9 mouse cellular contexts compared by ENCODE assay signal in the genomic region with DNA sequence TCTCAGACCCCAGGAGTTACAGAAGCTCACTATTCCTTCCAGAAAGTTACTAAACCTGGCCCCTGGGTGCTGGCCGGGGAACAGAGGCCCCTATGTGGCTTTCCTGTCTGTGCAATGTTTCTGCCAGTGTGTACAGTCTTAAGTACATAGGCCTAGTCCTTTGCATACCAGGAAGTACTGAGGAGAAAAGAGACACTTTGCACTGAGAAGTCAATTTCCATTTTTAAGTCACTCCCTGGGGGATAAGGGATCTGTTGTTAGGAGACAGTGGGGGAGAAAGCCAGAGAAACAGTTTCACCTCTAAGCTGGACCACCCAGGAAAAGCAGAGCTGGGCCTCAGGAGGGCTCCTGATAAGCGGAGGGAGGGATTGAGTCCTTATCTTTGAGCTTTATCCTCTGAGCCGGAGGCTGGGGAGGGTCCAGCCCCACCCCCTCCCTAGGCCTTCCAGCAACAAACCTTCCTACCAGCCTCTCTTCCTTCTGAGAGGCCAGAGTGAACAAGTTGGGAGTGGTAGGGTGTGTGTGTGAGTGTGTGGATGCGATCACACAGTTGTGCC.
DNase-seq lines count a peak whose midpoint lies in the region; ATAC-seq and TF ChIP-seq lines count a peak whose summit lies in the region.
"Had no signal": no experiment of that assay in that cellular context is flagged by ENCODE, and none has a peak within 500 bp of the region (broad histone marks: within the 10 kb centered on the region; RNA-seq: fewer than 3 reads in every experiment).

No protein-coding gene starts in this region.

- no peak for TF ChIP-seq CTCF in left cerebral cortex, adult 2 months (IDR thresholded peaks at IDR 0.05)
- TF ChIP-seq CTCF in liver, postnatal 0 days (IDR thresholded peaks at IDR 0.05; ENCODE audit: low read depth): no peak

- peaks cover 20% of the 10 kb centered on the region for H3K36me3 ChIP-seq in ES-E14 (ENCODE audit: control insufficient read depth, insufficient read depth, low read length, poor library complexity, severe bottlenecking)
- H3K36me3 ChIP-seq in embryonic facial prominence, embryonic 12.5 days: peaks cover 34% of the 10 kb centered on the region
- H3K36me3 ChIP-seq in liver, postnatal 0 days (replicated peaks; ENCODE audit: insufficient read depth, low read length): peaks cover 6% of the 10 kb centered on the region; the same call in 1 of the 2 replicates

- no peak for ATAC-seq in embryonic facial prominence, embryonic 12.5 days (ENCODE audit: insufficient number of reproducible peaks, insufficient read depth, low FRiP score, low TSS enrichment)
- peak; percentile 35; the same call in 1 of the 2 replicates for ATAC-seq in liver, postnatal 0 days

- intact Hi-C loops in left cerebral cortex, adult 2 months (cut with DNase I): no loop called here
- intact Hi-C loops in gastrocnemius, postnatal 14 days (cut with DNase I; ENCODE audit: low total_unique reads): no loop called here

- H3K27me3 ChIP-seq in embryonic facial prominence, embryonic 12.5 days: no peaks in the 10 kb centered on the region
- H3K27me3 ChIP-seq in liver, postnatal 0 days (ENCODE audit: insufficient read depth, low read length): no peaks in the 10 kb centered on the region
- H3K27me3 ChIP-seq: hindbrain, embryonic 15.5 days had no signal

- no peaks in the 10 kb centered on the region for H3K9me3 ChIP-seq in ES-E14 (ENCODE audit: control insufficient read depth, insufficient read depth, low read depth, low read length)
- no peaks in the 10 kb centered on the region for H3K9me3 ChIP-seq in embryonic facial prominence, embryonic 12.5 days
- H3K9me3 ChIP-seq in liver, postnatal 0 days (ENCODE audit: low read length): no peaks in the 10 kb centered on the region
- H3K9me3 ChIP-seq: hindbrain, embryonic 15.5 days had no signal

- peak overlapping the region; percentile 36; the same call in 1 of the 2 replicates for H3K27ac ChIP-seq in left cerebral cortex, adult 2 months
- H3K27ac ChIP-seq in ES-E14 (ENCODE audit: insufficient read depth, low read depth, low read length, poor library complexity, severe bottlenecking): peak overlapping the region; percentile 91
- peak overlapping the region; percentile 72; the same call in 1 of the 2 replicates for H3K27ac ChIP-seq in embryonic facial prominence, embryonic 12.5 days
- peak overlapping the region; percentile 85 for H3K27ac ChIP-seq in liver, postnatal 0 days (ENCODE audit: low read depth)
- H3K27ac ChIP-seq: hindbrain, embryonic 15.5 days had no signal

- no peak for DNase-seq in left cerebral cortex, adult 2 months (ENCODE audit: extremely low spot score in 1 of 2, low spot score in 2 of 2)
- DNase-seq in left cerebral cortex, adult 18-20 months (ENCODE audit: low spot score in 2 of 2): no peak
- peak; percentile 75 for DNase-seq in ES-E14 (ENCODE audit: low read depth, low spot score)
- no peak for DNase-seq in liver, postnatal 0 days
- no peak for DNase-seq in urinary bladder, postnatal 14 days (ENCODE audit: low spot score)
- no peak for DNase-seq in gastrocnemius, postnatal 14 days
- DNase-seq: right cerebral cortex, postnatal 4 days had no signal

- peaks cover 2 to 39% of the 10 kb centered on the region in 2 experiments; a peak in 3 of 4 replicates for H3K4me1 ChIP-seq in ES-E14 (ENCODE audit: control insufficient read depth in 2 of 2, insufficient read depth in 2 of 2, low read length in 2 of 2, poor library complexity in 1 of 2)
- peaks cover 15% of the 10 kb centered on the region for H3K4me1 ChIP-seq in embryonic facial prominence, embryonic 12.5 days
- H3K4me1 ChIP-seq in liver, postnatal 0 days (ENCODE audit: insufficient read depth): peaks cover 25% of the 10 kb centered on the region

- no peak overlapping the region for H3K9ac ChIP-seq in ES-E14 (ENCODE audit: insufficient read depth, low read depth, low read length, poor library complexity, severe bottlenecking)
- no peak overlapping the region for H3K9ac ChIP-seq in embryonic facial prominence, embryonic 12.5 days
- H3K9ac ChIP-seq in liver, postnatal 0 days (replicated peaks): 0 out of 2 replicates have a peak overlapping the region, but pooled peaks have one; percentile 30
- H3K9ac ChIP-seq: hindbrain, embryonic 15.5 days had no signal

- no peak overlapping the region for H3K4me3 ChIP-seq in left cerebral cortex, adult 2 months
- H3K4me3 ChIP-seq in ES-E14 (ENCODE audit: insufficient read depth in 1 of 2, low read depth in 1 of 2, low read length in 2 of 2, poor library complexity in 1 of 2, severe bottlenecking in 1 of 2): no peak overlapping the region
- no peak overlapping the region for H3K4me3 ChIP-seq in embryonic facial prominence, embryonic 12.5 days
- H3K4me3 ChIP-seq in liver, postnatal 0 days (ENCODE audit: low read depth, low read length): 0 out of 2 replicates have a peak overlapping the region, but pooled peaks have one; percentile 2
- H3K4me3 ChIP-seq: hindbrain, embryonic 15.5 days had no signal

- no peak overlapping the region for H3K4me2 ChIP-seq in embryonic facial prominence, embryonic 12.5 days (replicated peaks)
- H3K4me2 ChIP-seq in liver, postnatal 0 days (ENCODE audit: low read depth, low read length): peak overlapping the region; percentile 37
- H3K4me2 ChIP-seq: hindbrain, embryonic 15.5 days had no signal

- in situ Hi-C loops in ES-E14 (cut with MboI; ENCODE audit: low sequenced_read_pairs in 2 of 2, unreplicated experiment in 2 of 2): no loop called here

- 34% methylated on average over 4 of the region's 4 CpGs for WGBS in embryonic facial prominence, embryonic 12.5 days
- 22% methylated on average over 4 of the region's 4 CpGs for WGBS in liver, postnatal 0 days (ENCODE audit: insufficient replicate concordance)

- no peak for TF ChIP-seq EP300 in liver, postnatal 0 days (IDR thresholded peaks at IDR 0.05; ENCODE audit: low read depth)

TF ChIP-seq in ES-E14, 5 proteins besides CTCF, POLR2A, EP300 and RAD21:
- TF ChIP-seq HCFC1 (IDR thresholded peaks at IDR 0.05; ENCODE audit: borderline replicate concordance, insufficient read depth, low read length) (no peak), MAFK (IDR thresholded peaks at IDR 0.05; ENCODE audit: insufficient read depth, low read depth, low read length) (no peak), CHD2 (IDR thresholded peaks at IDR 0.05; ENCODE audit: low read depth, low read length) (no peak; the same call in 1 of the 2 replicates), ZC3H11A (IDR thresholded peaks at IDR 0.05; ENCODE audit: borderline replicate concordance, low read depth, low read length) (no peak), ZNF384 (IDR thresholded peaks at IDR 0.05; ENCODE audit: low read depth, low read length) (no peak)

Comparison
In these comparisons a context has a peak if more than half of its experiments do, and no peak if none do; other contexts are left out.
1. H3K27ac ChIP-seq: peak in every context shown above with its lines; median percentile 91 in ES-E14; 85 in liver, postnatal 0 days; 72 in embryonic facial prominence, embryonic 12.5 days; 36 in left cerebral cortex, adult 2 months.